Mouse (Mus musculus): Measurements from ENCODE around the gene Dnali1. TPM values are rescaled to one million over a fixed set of nuclear protein-coding genes. Genes with fewer than 3 reads are reported as not detected.
A peak's percentile ranks its signal among the peaks of the same experiment; 100 is the strongest.

Dnali1 gene
- polyA plus RNA-seq, 1 experiment from 2014 or later = 1.1 TPM

DNA sequence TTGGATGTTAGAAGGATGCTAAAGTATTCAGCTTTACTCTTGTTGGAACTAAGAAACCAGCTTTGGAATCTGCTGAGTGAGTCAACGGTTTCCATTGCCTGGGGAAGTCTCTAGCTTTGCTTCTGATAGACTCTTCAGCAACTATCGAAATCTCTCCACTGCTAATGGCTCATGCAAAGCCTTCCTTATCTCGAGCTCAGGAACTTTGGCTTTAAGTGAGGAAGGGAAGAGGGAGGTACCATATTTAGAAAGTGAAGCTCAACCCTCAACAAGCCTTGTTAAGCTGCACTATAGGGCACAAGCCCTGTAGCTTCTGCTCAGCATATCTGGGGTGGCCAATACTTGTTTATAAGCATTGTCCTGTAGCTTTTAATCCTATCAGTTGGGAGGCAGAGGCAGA lies 8.2 kb downstream of the Dnali1 start:
- H3K9me3 ChIP-seq (ENCODE audit: control insufficient read depth, low read length) = no peaks in the 10 kb centered on the region
- 60% methylated on average over 3 of the region's 3 CpGs for WGBS
- H3K27ac ChIP-seq (ENCODE audit: low read depth, low read length) = no peak overlapping the region
- no peaks in the 10 kb centered on the region for H3K4me1 ChIP-seq (ENCODE audit: control insufficient read depth, insufficient read depth, low read length)
- no peaks in the 10 kb centered on the region for H3K27me3 ChIP-seq (ENCODE audit: control insufficient read depth, insufficient read depth, low read length)
- H3K9ac ChIP-seq (replicated peaks; ENCODE audit: low read depth, low read length) = no peak overlapping the region
- no peak for ATAC-seq (ENCODE audit: low read depth)
- peaks cover 38% of the 10 kb centered on the region for H3K36me3 ChIP-seq (ENCODE audit: control insufficient read depth, insufficient read depth, low read length)
- no peak overlapping the region for H3K4me3 ChIP-seq (ENCODE audit: low read depth, low read length)
- no peak overlapping the region for H3K4me2 ChIP-seq (ENCODE audit: low read depth, low read length)

DNA sequence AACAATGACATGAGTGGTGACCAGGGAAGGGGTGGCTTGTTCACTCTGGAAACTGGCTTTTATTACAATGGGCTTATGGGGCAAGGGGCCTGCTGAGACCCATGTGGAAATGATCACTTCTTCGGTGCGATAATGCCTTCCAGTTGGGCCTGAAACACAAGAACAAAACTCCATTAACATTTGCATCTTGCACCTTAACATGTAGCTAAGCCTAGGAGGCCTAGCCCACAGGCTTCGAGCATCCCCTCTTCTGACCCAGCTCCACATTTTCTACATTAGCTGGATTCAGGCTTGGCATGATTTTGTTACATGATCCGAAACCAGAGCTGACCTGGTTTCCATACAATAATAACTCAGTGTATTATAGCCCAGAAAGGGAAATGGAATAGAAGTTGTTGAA lies 9.0 kb downstream of the Dnali1 start:
- H3K27ac ChIP-seq (ENCODE audit: low read depth, low read length) = no peak overlapping the region
- no peaks in the 10 kb centered on the region for H3K27me3 ChIP-seq (ENCODE audit: control insufficient read depth, insufficient read depth, low read length)
- no peaks in the 10 kb centered on the region for H3K4me1 ChIP-seq (ENCODE audit: control insufficient read depth, insufficient read depth, low read length)
- WGBS = 90% methylated on average over 4 of the region's 4 CpGs
- no peak overlapping the region for H3K4me3 ChIP-seq (ENCODE audit: low read depth, low read length)
- H3K36me3 ChIP-seq (ENCODE audit: control insufficient read depth, insufficient read depth, low read length) = peaks cover 44% of the 10 kb centered on the region
- ATAC-seq (ENCODE audit: low read depth) = no peak
- H3K9ac ChIP-seq (replicated peaks; ENCODE audit: low read depth, low read length) = no peak overlapping the region
- H3K4me2 ChIP-seq (ENCODE audit: low read depth, low read length) = no peak overlapping the region
- H3K9me3 ChIP-seq (ENCODE audit: control insufficient read depth, low read length) = no peaks in the 10 kb centered on the region

DNA sequence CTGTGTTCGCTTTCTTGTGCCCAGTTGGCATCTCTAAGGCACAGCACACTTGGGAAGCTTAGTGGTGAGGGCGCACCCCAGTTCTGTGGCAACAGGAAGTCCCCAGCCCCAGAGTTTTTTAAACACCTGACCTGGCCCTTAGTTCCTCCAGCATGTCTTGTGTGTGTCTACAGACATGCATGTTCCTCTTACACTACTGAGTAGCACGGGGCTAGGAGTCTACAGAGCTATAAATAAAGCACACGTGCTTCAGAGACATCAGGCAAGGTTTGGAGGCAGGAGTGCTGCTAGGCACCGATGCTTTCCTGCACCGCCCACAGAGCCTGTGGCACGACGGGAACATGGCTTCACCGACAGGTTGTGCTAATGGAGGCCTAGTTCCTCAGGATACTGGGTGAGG lies 10.1 kb downstream of the Dnali1 start:
- H3K4me3 ChIP-seq (ENCODE audit: low read depth, low read length) = no peak overlapping the region
- H3K9ac ChIP-seq (replicated peaks; ENCODE audit: low read depth, low read length) = no peak overlapping the region
- H3K4me1 ChIP-seq (ENCODE audit: control insufficient read depth, insufficient read depth, low read length) = no peaks in the 10 kb centered on the region
- ATAC-seq (ENCODE audit: low read depth) = no peak
- H3K27me3 ChIP-seq (ENCODE audit: control insufficient read depth, insufficient read depth, low read length) = no peaks in the 10 kb centered on the region
- peaks cover 49% of the 10 kb centered on the region for H3K36me3 ChIP-seq (ENCODE audit: control insufficient read depth, insufficient read depth, low read length)
- no peak overlapping the region for H3K27ac ChIP-seq (ENCODE audit: low read depth, low read length)
- 95% methylated on average over 9 of the region's 9 CpGs for WGBS
- H3K9me3 ChIP-seq (ENCODE audit: control insufficient read depth, low read length) = no peaks in the 10 kb centered on the region
- H3K4me2 ChIP-seq (ENCODE audit: low read depth, low read length) = no peak overlapping the region

DNA sequence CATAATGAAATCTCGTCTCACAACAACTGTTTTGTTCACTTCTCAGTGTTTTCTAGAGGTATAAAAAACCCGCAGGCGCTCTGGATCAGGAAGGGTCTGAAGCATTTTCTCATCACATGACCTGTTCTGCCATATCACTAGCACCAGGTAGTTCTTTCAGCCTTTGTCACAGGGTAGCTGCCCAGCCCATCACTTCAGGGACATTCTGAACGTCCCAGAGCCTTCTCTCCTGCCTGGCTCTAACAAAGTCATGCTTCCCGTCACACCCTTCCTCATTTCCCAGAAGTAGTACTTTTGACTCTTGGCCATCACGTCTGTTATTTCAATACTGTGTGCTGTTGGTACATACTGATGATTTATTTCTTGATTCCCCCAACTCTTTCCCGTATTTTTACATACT lies 21.0 kb downstream of the Dnali1 start:
- H3K9me3 ChIP-seq (ENCODE audit: control insufficient read depth, low read length) = no peaks in the 10 kb centered on the region
- H3K27ac ChIP-seq (ENCODE audit: low read depth, low read length) = no peak overlapping the region
- ATAC-seq (ENCODE audit: low read depth) = no peak
- 88% methylated on average over 7 of the region's 7 CpGs for WGBS
- H3K27me3 ChIP-seq (ENCODE audit: control insufficient read depth, insufficient read depth, low read length) = no peaks in the 10 kb centered on the region
- H3K4me3 ChIP-seq (ENCODE audit: low read depth, low read length) = no peak overlapping the region
- H3K36me3 ChIP-seq (ENCODE audit: control insufficient read depth, insufficient read depth, low read length) = peaks cover 77% of the 10 kb centered on the region
- no peak overlapping the region for H3K9ac ChIP-seq (replicated peaks; ENCODE audit: low read depth, low read length)
- H3K4me1 ChIP-seq (ENCODE audit: control insufficient read depth, insufficient read depth, low read length) = no peaks in the 10 kb centered on the region
- no peak overlapping the region for H3K4me2 ChIP-seq (ENCODE audit: low read depth, low read length)

DNA sequence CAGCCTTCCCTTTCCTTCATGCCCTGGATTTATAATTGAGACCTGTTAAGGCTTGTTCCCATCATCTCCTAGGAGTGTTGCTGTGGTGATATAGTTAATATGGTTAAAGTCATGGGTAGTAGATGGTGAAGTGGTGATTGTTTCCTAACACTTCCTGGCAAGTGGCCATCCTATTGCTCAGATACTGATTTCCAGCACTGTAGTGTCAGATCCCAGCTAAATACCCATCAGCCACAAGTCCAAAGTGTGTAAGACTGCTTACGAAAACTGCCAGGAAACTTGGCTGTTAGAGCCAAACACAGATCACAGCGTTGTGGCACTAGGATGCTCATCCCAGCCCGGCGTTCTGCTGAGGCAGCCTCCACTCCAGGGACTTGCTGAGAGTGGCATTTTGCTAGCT lies 31.2 kb downstream of the Dnali1 start:
- H3K4me1 ChIP-seq (ENCODE audit: control insufficient read depth, insufficient read depth, low read length) = peaks cover 7% of the 10 kb centered on the region; the same call in 1 of the 2 replicates
- ATAC-seq (ENCODE audit: low read depth) = no peak
- H3K9ac ChIP-seq (replicated peaks; ENCODE audit: low read depth, low read length) = no peak overlapping the region
- no peaks in the 10 kb centered on the region; the same call in 1 of the 2 replicates for H3K27me3 ChIP-seq (ENCODE audit: control insufficient read depth, insufficient read depth, low read length)
- H3K4me2 ChIP-seq (ENCODE audit: low read depth, low read length) = no peak overlapping the region
- no peak overlapping the region for H3K4me3 ChIP-seq (ENCODE audit: low read depth, low read length)
- no peaks in the 10 kb centered on the region for H3K9me3 ChIP-seq (ENCODE audit: control insufficient read depth, low read length)
- no peak overlapping the region for H3K27ac ChIP-seq (ENCODE audit: low read depth, low read length)
- peaks cover 18% of the 10 kb centered on the region for H3K36me3 ChIP-seq (ENCODE audit: control insufficient read depth, insufficient read depth, low read length)
- WGBS = 90% methylated on average over 4 of the region's 4 CpGs

DNA sequence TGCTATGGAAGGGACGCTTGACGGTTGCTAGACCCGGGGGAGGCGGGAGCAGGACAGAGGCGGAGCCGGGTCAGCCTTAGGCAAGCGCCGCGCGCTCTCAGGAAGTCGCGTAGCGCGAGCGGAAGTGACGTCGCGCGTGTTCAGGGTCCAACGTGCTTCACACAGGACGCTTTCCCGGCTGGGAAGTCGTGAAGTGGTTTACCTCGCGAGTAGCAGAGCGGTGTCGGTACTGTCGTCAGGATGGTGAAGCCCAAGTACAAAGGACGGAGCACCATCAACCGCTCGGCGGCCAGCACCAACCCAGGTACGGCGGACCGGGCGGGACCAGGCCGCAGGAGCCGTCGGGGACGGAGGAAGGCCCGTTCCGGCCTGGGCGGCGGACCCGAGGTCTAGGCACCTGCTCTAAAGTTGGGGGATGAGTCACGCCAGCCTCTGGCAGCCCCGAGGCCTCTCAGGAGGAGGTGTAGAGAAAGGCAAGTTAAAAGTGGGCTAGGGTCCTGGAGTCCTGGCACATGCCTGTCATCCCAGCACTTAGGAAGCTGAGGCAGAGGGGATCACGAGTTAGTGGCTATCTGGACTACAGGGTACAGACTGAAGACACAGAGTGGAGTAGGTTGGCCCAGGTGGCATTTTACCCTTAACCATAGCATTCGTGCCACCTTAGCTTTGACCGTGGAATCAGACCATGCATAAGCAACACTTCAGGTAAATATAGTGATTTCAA lies 35.5 kb downstream of the Dnali1 start:
- peak overlapping the region; percentile 85 for H3K9ac ChIP-seq (replicated peaks; ENCODE audit: low read depth, low read length)
- H3K36me3 ChIP-seq (ENCODE audit: control insufficient read depth, insufficient read depth, low read length) = no peaks in the 10 kb centered on the region; the same call in 1 of the 2 replicates
- peak overlapping the region; percentile 64 for H3K27ac ChIP-seq (ENCODE audit: low read depth, low read length)
- peak; percentile 99 for ATAC-seq (ENCODE audit: low read depth)
- 1% methylated on average over 50 of the region's 50 CpGs for WGBS
- peak overlapping the region; percentile 97 for H3K4me2 ChIP-seq (ENCODE audit: low read depth, low read length)
- H3K4me3 ChIP-seq (ENCODE audit: low read depth, low read length) = peak overlapping the region; percentile 97
- no peaks in the 10 kb centered on the region for H3K9me3 ChIP-seq (ENCODE audit: control insufficient read depth, low read length)
- H3K4me1 ChIP-seq (ENCODE audit: control insufficient read depth, insufficient read depth, low read length) = peaks cover 7% of the 10 kb centered on the region; the same call in 1 of the 2 replicates
- no peaks in the 10 kb centered on the region; the same call in 1 of the 2 replicates for H3K27me3 ChIP-seq (ENCODE audit: control insufficient read depth, insufficient read depth, low read length)

DNA sequence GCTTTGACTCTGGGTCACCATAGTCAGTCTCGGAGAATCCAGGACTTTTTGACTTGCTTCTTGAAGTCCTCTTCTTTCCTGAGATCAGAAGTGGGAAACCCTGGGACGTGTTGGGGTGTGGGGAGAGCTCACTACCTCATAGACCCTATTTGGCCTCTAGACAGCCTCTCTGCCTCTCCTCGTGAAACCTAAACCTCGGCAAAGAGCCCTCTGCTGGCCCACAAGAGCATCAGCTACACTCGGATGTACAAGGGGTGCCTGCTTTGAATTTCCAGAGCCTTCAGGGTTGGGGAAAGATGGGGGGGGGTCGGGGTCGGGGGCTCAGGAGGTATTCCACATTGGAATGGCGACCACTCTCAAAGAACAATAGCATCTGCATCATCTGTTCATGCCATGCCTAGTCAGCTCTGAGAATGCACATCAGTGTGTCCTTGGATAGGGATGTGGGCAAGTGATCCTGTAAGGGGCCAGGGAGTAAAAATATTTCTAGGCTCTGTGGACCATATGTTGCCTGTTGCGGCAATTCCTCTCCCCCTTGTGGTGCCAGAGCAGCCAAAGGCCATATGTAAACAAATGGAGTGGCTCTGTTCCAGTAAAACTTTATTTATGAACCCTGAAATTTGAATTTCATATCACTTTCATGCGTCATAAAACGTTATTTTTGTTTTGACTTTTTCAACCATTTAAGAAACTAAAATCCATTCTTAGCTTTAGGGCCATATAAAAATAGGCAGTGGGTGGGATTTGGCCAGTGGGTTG lies 44.5 kb downstream of the Dnali1 start:
- H3K4me3 ChIP-seq (ENCODE audit: low read depth, low read length) = no peak overlapping the region
- no peak overlapping the region for H3K9ac ChIP-seq (replicated peaks; ENCODE audit: low read depth, low read length)
- H3K9me3 ChIP-seq (ENCODE audit: control insufficient read depth, low read length) = no peaks in the 10 kb centered on the region
- no peak overlapping the region for H3K4me2 ChIP-seq (ENCODE audit: low read depth, low read length)
- no peaks in the 10 kb centered on the region for H3K36me3 ChIP-seq (ENCODE audit: control insufficient read depth, insufficient read depth, low read length)
- WGBS = 33% methylated on average over 11 of the region's 11 CpGs
- no peaks in the 10 kb centered on the region for H3K4me1 ChIP-seq (ENCODE audit: control insufficient read depth, insufficient read depth, low read length)
- ATAC-seq (ENCODE audit: low read depth) = no peak
- H3K27me3 ChIP-seq (ENCODE audit: control insufficient read depth, insufficient read depth, low read length) = no peaks in the 10 kb centered on the region
- H3K27ac ChIP-seq (ENCODE audit: low read depth, low read length) = no peak overlapping the region

DNA sequence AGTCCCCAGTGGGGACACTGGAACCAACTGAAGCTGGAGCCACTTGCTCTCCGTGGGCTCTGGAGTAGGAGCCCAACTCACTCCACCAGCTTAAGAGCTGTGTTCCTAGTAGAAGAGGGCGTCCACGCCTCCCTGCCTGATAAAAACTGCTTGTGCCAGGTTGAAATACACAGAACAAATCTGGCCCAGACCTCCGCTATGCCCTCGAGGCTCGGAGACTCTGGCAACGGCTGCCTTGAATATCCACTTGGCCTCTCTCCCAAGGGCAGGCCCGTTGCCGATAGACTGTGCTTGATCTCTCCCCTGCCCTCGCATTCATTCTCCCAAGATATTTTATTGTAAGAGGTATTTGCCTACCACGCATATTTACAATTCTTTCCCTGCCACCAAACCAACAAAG lies 48.1 kb downstream of the Dnali1 start:
- no peak for ATAC-seq (ENCODE audit: low read depth)
- Histone ChIP-seq H3K36me3 (ENCODE audit: control insufficient read depth, insufficient read depth, low read length) (no peaks in the 10 kb centered on the region), H3K4me3 (ENCODE audit: low read depth, low read length) (no peak overlapping the region), H3K27ac (ENCODE audit: low read depth, low read length) (no peak overlapping the region), H3K27me3 (ENCODE audit: control insufficient read depth, insufficient read depth, low read length) (no peaks in the 10 kb centered on the region), H3K4me2 (ENCODE audit: low read depth, low read length) (no peak overlapping the region), H3K9me3 (ENCODE audit: control insufficient read depth, low read length) (no peaks in the 10 kb centered on the region), H3K9ac (replicated peaks; ENCODE audit: low read depth, low read length) (no peak overlapping the region), H3K4me1 (ENCODE audit: control insufficient read depth, insufficient read depth, low read length) (no peaks in the 10 kb centered on the region)
- WGBS = 81% methylated on average over 11 of the region's 11 CpGs
